Comparison of ENCODE assay signal across 10 mouse cellular contexts in the genomic region with DNA sequence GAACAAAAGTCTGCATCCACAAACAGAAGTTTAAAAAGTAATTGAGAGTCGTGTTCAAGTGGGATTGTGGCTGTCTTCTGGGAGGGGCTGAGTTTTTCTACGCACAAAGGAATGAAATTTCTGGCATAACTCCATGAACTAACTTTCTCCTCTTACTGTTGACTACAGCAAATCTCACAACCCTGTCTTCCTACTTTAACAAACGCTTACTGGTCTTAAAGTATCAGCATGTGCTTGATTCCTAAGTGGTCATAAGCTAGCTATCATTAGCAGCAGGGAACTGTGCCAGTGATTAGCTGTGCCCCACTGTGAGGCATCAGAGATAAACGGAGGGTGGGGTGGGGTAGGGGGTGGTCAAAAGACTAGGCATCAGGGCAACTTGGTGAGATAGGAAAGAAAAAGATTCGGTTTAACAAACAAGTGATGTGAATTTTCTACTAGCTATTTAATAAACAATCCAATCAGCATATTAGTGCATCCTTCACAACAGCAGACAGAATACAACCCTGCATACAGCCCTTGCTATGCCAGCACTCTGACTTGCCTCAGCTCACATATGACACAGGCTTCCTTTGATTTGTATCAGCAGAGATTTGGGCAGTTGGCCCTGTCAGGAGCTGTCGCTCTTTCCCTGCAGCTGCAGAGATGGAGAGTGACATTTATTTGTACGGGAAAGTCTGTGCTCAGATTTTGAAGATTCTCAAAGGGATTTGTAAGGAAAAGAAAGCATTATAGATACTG.
DNase-seq lines count a peak whose midpoint lies in the region; ATAC-seq lines count a peak whose summit lies in the region.
"Had no signal": no experiment of that assay in that cellular context is flagged by ENCODE, and none has a peak within 500 bp of the region (broad histone marks: within the 10 kb centered on the region; RNA-seq: fewer than 3 reads in every experiment).

No protein-coding gene starts in this region.

- H3K36me3 ChIP-seq in kidney, embryonic 15.5 days = peaks cover 6% of the 10 kb centered on the region; the same call in 1 of the 2 replicates
- H3K36me3 ChIP-seq in embryonic facial prominence, embryonic 14.5 days (ENCODE audit: control insufficient read depth, insufficient read depth, low read length) = peaks cover 4% of the 10 kb centered on the region; the same call in 1 of the 2 replicates
- no peaks in the 10 kb centered on the region for H3K36me3 ChIP-seq in intestine, embryonic 15.5 days

- no peak overlapping the region for H3K4me2 ChIP-seq in kidney, embryonic 15.5 days
- H3K4me2 ChIP-seq in embryonic facial prominence, embryonic 14.5 days (ENCODE audit: low read depth, low read length) = no peak overlapping the region; the same call in 1 of the 2 replicates
- no peak overlapping the region for H3K4me2 ChIP-seq in intestine, embryonic 15.5 days (replicated peaks)
- H3K4me2 ChIP-seq: hindbrain, embryonic 12.5 days; neural tube, embryonic 13.5 days had no signal

- no peak overlapping the region for H3K9ac ChIP-seq in kidney, embryonic 15.5 days
- H3K9ac ChIP-seq in embryonic facial prominence, embryonic 14.5 days (ENCODE audit: low read depth, low read length) = 0 out of 2 replicates have a peak overlapping the region, but pooled peaks have one; percentile 14
- no peak overlapping the region for H3K9ac ChIP-seq in intestine, embryonic 15.5 days
- H3K9ac ChIP-seq: hindbrain, embryonic 12.5 days; neural tube, embryonic 13.5 days had no signal

- H3K9me3 ChIP-seq in kidney, embryonic 15.5 days (replicated peaks) = no peaks in the 10 kb centered on the region
- H3K9me3 ChIP-seq in embryonic facial prominence, embryonic 14.5 days (ENCODE audit: control insufficient read depth, low read length) = no peaks in the 10 kb centered on the region
- H3K9me3 ChIP-seq in intestine, embryonic 15.5 days = no peaks in the 10 kb centered on the region
- H3K9me3 ChIP-seq: hindbrain, embryonic 12.5 days; neural tube, embryonic 13.5 days had no signal

- no peak for DNase-seq in kidney, adult 11 months
- peak; percentile 10 for DNase-seq in Muller cell, postnatal 12 days (ENCODE audit: inconsistent ontology term)
- peak; percentile 78 for DNase-seq in embryonic facial prominence, embryonic 14.5 days (ENCODE audit: low spot score)
- DNase-seq in gastrocnemius, postnatal 14 days = no peak
- no peak for DNase-seq in adrenal gland, postnatal 14 days
- DNase-seq: cerebellum, adult 18-20 months had no signal

- no peak for ATAC-seq in kidney, embryonic 15.5 days (replicated peaks; ENCODE audit: low FRiP score)
- peak; percentile 30; the same call in 1 of the 2 replicates for ATAC-seq in embryonic facial prominence, embryonic 14.5 days (ENCODE audit: low read depth)
- ATAC-seq in intestine, embryonic 15.5 days = no peak

- H3K4me3 ChIP-seq in kidney, embryonic 15.5 days (replicated peaks) = no peak overlapping the region
- no peak overlapping the region for H3K4me3 ChIP-seq in embryonic facial prominence, embryonic 14.5 days (ENCODE audit: low read depth, low read length)
- H3K4me3 ChIP-seq in intestine, embryonic 15.5 days (replicated peaks) = no peak overlapping the region
- H3K4me3 ChIP-seq: hindbrain, embryonic 12.5 days; neural tube, embryonic 13.5 days had no signal

- H3K4me1 ChIP-seq in kidney, embryonic 15.5 days = peaks cover 10% of the 10 kb centered on the region; the same call in 1 of the 2 replicates
- peaks cover 17% of the 10 kb centered on the region for H3K4me1 ChIP-seq in embryonic facial prominence, embryonic 14.5 days (ENCODE audit: control insufficient read depth, insufficient read depth, low read length)
- 0 out of 2 replicates have a peak, but pooled peaks cover 4% of the 10 kb centered on the region for H3K4me1 ChIP-seq in intestine, embryonic 15.5 days (replicated peaks)
- H3K4me1 ChIP-seq: neural tube, embryonic 13.5 days had no signal

- H3K27ac ChIP-seq in kidney, embryonic 15.5 days = peak overlapping the region; percentile 85
- no peak overlapping the region for H3K27ac ChIP-seq in embryonic facial prominence, embryonic 14.5 days (replicated peaks; ENCODE audit: low read depth, low read length)
- H3K27ac ChIP-seq in intestine, embryonic 15.5 days = peak overlapping the region; percentile 89
- H3K27ac ChIP-seq: hindbrain, embryonic 12.5 days; neural tube, embryonic 13.5 days had no signal

- no peaks in the 10 kb centered on the region for H3K27me3 ChIP-seq in kidney, embryonic 15.5 days
- no peaks in the 10 kb centered on the region for H3K27me3 ChIP-seq in embryonic facial prominence, embryonic 14.5 days (replicated peaks; ENCODE audit: control insufficient read depth, insufficient read depth, low read length)
- no peaks in the 10 kb centered on the region for H3K27me3 ChIP-seq in intestine, embryonic 15.5 days (replicated peaks)
- H3K27me3 ChIP-seq: hindbrain, embryonic 12.5 days; neural tube, embryonic 13.5 days had no signal

- WGBS in kidney, embryonic 15.5 days = 60% methylated on average over 7 of the region's 7 CpGs
- WGBS in embryonic facial prominence, embryonic 14.5 days = 38% methylated on average over 7 of the region's 7 CpGs
- WGBS in intestine, embryonic 15.5 days = 37% methylated on average over 7 of the region's 7 CpGs

- intact Hi-C loops in gastrocnemius, postnatal 14 days (cut with DNase I; ENCODE audit: low total_unique reads) = no loop called here

Comparison
In these comparisons a context has a peak if more than half of its experiments do, and no peak if none do; other contexts are left out.
1. DNase-seq: peak in Muller cell, postnatal 12 days (single experiment) and embryonic facial prominence, embryonic 14.5 days (single experiment); none in kidney, adult 11 months (single experiment), gastrocnemius, postnatal 14 days (single experiment) and adrenal gland, postnatal 14 days (single experiment).